Mouse (Mus musculus) small intestine, adult 2 months (tissue): ENCODE results near the gene Stk19. TPM values are rescaled to one million over a fixed set of nuclear protein-coding genes. Genes with fewer than 3 reads are reported as not detected.
"Not testable (repeated sequence)": the region's sequence is repeated elsewhere in the genome, so short reads cannot be mapped to it uniquely, and the experiment has no call there.

Source experiments
- H3K27ac ChIP-seq: fragments of 200-500 bp; 2 replicates; pipeline ENCODE4 v1.5.1; 2012; ENCODE audit warnings: low read depth, low read length, control low read depth, inconsistent platforms; ENCODE audit not compliant: insufficient read depth
- H3K27me3 ChIP-seq: fragments of 200-500 bp; 2 replicates; pipeline ENCODE4 v1.6.1; 2012; ENCODE audit warnings: mild to moderate bottlenecking, moderate library complexity, low read length, inconsistent platforms; ENCODE audit not compliant: control insufficient read depth, insufficient read depth
- H3K36me3 ChIP-seq: fragments of 200-500 bp; 2 replicates; pipeline ENCODE4 v1.6.1; 2012; ENCODE audit warnings: mild to moderate bottlenecking, low read length, control low read depth, inconsistent platforms; ENCODE audit not compliant: control insufficient read depth, insufficient read depth
- H3K4me1 ChIP-seq: fragments of 200-500 bp; 2 replicates; pipeline ENCODE4 v1.6.1; 2012; ENCODE audit warnings: low read length, inconsistent platforms, mixed read lengths; ENCODE audit not compliant: control insufficient read depth, insufficient read depth, insufficient read length
- H3K4me3 ChIP-seq: fragments of 200-500 bp; 2 replicates; pipeline ENCODE4 v1.5.1; 2012; ENCODE audit warnings: low read depth, mild to moderate bottlenecking, control low read depth, inconsistent platforms, low read length, moderate library complexity
- CTCF ChIP-seq: fragments of 200-500 bp; IDR thresholded peaks from 2 replicates; pipeline ENCODE4 v1.5.1; 2012; ENCODE audit warnings: low read depth, mild to moderate bottlenecking, control low read depth, inconsistent platforms, low read length, moderate library complexity, mixed read lengths; ENCODE audit not compliant: insufficient replicate concordance, insufficient read length; ENCODE audit errors: extremely low read depth
- POLR2A ChIP-seq: fragments of 200-500 bp; IDR thresholded peaks from 2 replicates; pipeline ENCODE4 v1.6.1; 2012; ENCODE audit warnings: low read depth, mild to moderate bottlenecking, control low read depth, inconsistent platforms, low read length, moderate library complexity
- WGBS: fragments of 180-500 bp; shearing (Covaris S2); methylation state at CpG from one replicate; pipeline ENCODE4 v1.1.7; 2018; 5-methylcytosine and 5-hydroxymethylcytosine counted together
- polyA plus RNA-seq: library from polyadenylated mRNA; depleted of rRNA; stranded (reverse); fragments of >200 nt; gene quantifications from 2 replicates; pipeline ENCODE4 v1.2.3, GENCODE M21; 2012

Stk19 gene
- polyA plus RNA-seq, 1 experiment = 56.3 TPM

GRCm38 (mm10) chr17:34808599-34809205 lies 28.0 kb downstream of the Stk19 start:
- Histone ChIP-seq H3K27ac (no peak overlapping the region), H3K27me3 (no peaks in the 10 kb centered on the region), H3K4me1 (no peaks in the 10 kb centered on the region), H3K36me3 (no peaks in the 10 kb centered on the region), H3K4me3 (no peak overlapping the region)
- WGBS = 71% methylated on average over 6 of the region's 6 CpGs
- TF ChIP-seq CTCF (no peak), POLR2A (no peak)

GRCm38 (mm10) chr17:34807176-34807575 lies 29.6 kb downstream of the Stk19 start:
- Histone ChIP-seq H3K27me3 (no peaks in the 10 kb centered on the region), H3K27ac (no peak overlapping the region), H3K36me3 (no peaks in the 10 kb centered on the region), H3K4me1 (no peaks in the 10 kb centered on the region), H3K4me3 (no peak overlapping the region)
- TF ChIP-seq CTCF = no peak
- no peak for TF ChIP-seq POLR2A
- WGBS = 57% methylated on average over 3 of the region's 3 CpGs

- H3K27me3 ChIP-seq = no peaks in the 10 kb centered on the region
- H3K4me3 ChIP-seq = no peak overlapping the region
- WGBS = 70% methylated on average over 6 of the region's 6 CpGs
- no peak overlapping the region for H3K27ac ChIP-seq
- no peaks in the 10 kb centered on the region for H3K36me3 ChIP-seq
- no peaks in the 10 kb centered on the region for H3K4me1 ChIP-seq
- TF ChIP-seq CTCF (peak; percentile 30; the same call in 1 of the 2 replicates), POLR2A (no peak)
Observed at GRCm38 (mm10) chr17:34804871-34805562, 31.7 kb downstream of the Stk19 start.

GRCm38 (mm10) chr17:34804301-34804700 lies 32.4 kb downstream of the Stk19 start, which contains the start of gene Cyp21a1:
Gene Cyp21a1, minus strand, starts transcription at chr17:34804561.
- H3K36me3 ChIP-seq, H3K27me3 ChIP-seq, H3K4me1 ChIP-seq, H3K4me3 ChIP-seq, H3K27ac ChIP-seq: not testable (repeated sequence)
- WGBS = 89% methylated on average over 4 of the region's 6 CpGs

GRCm38 (mm10) chr17:34803367-34803766 lies 33.4 kb downstream of the Stk19 start:
- H3K4me3 ChIP-seq, H3K36me3 ChIP-seq, H3K4me1 ChIP-seq, H3K27ac ChIP-seq, H3K27me3 ChIP-seq: not testable (repeated sequence)
- 90% methylated on average over 6 of the region's 6 CpGs for WGBS

GRCm38 (mm10) chr17:34802756-34803155 lies 34.0 kb downstream of the Stk19 start:
- not testable (repeated sequence) for H3K36me3 ChIP-seq, H3K4me1 ChIP-seq, H3K27ac ChIP-seq, H3K27me3 ChIP-seq, H3K4me3 ChIP-seq
- WGBS = 91% methylated on average over 9 of the region's 9 CpGs

GRCm38 (mm10) chr17:34800781-34801305 lies 35.9 kb downstream of the Stk19 start:
- not testable (repeated sequence) for H3K36me3 ChIP-seq, H3K27ac ChIP-seq, H3K4me3 ChIP-seq, H3K27me3 ChIP-seq, H3K4me1 ChIP-seq
- 91% methylated on average over 16 of the region's 16 CpGs for WGBS

- H3K4me1 ChIP-seq = no peaks in the 10 kb centered on the region
- TF ChIP-seq POLR2A = no peak
- TF ChIP-seq CTCF = no peak
- H3K27ac ChIP-seq = no peak overlapping the region
- H3K27me3 ChIP-seq = no peaks in the 10 kb centered on the region
- H3K36me3 ChIP-seq = no peaks in the 10 kb centered on the region
- no peak overlapping the region for H3K4me3 ChIP-seq
- 73% methylated on average over 4 of the region's 4 CpGs for WGBS
Observed at GRCm38 (mm10) chr17:34799531-34799925, 37.2 kb downstream of the Stk19 start.
